13 mouse cellular contexts compared by ENCODE assay signal in the genomic region with DNA sequence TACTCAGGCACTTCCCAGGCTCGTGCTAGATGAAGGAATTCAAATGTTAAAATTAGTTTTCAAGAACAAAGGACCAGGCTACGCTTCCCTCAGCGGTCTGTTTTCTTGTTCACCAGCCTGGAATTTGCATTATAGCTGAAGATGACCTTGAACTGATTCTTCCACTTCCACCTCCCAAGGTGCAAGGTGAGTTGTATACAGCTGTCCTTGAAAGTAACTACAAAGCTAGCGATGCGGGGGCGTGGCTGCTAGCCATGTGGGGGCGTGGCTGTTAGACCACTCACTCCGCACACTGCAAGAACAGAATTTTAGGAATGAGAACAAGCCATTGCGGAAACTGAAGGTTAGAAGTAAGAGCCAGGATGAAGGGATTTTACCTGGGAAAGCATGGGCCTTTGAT. TPM values are rescaled to one million over a fixed set of nuclear protein-coding genes. Genes with fewer than 3 reads are reported as not detected.
DNase-seq lines count a peak whose midpoint lies in the region; ATAC-seq and TF ChIP-seq lines count a peak whose summit lies in the region.
"Had no signal": no experiment of that assay in that cellular context is flagged by ENCODE, and none has a peak within 500 bp of the region (broad histone marks: within the 10 kb centered on the region; RNA-seq: fewer than 3 reads in every experiment).

No protein-coding gene starts in this region.

- H3K27ac ChIP-seq in forebrain, embryonic 10.5 days, result no peak overlapping the region
- no peak overlapping the region for H3K27ac ChIP-seq in forebrain, postnatal 0 days (ENCODE audit: low read depth, low read length)
- no peak overlapping the region for H3K27ac ChIP-seq in kidney, embryonic 16.5 days (ENCODE audit: low read length)
- H3K27ac ChIP-seq: macrophage; stomach, embryonic 15.5 days had no signal

- peaks cover 70% of the 10 kb centered on the region for H3K27me3 ChIP-seq in forebrain, embryonic 10.5 days (ENCODE audit: poor library complexity, severe bottlenecking)
- H3K27me3 ChIP-seq in forebrain, postnatal 0 days (ENCODE audit: insufficient read depth, low read length), result peaks cover 26% of the 10 kb centered on the region; the same call in 1 of the 2 replicates
- H3K27me3 ChIP-seq in kidney, embryonic 16.5 days (ENCODE audit: insufficient read depth, low read length), result peaks cover 22% of the 10 kb centered on the region

- TF ChIP-seq CTCF in forebrain, postnatal 0 days (IDR thresholded peaks at IDR 0.05; ENCODE audit: low read depth), result no peak

- peaks cover 17% of the 10 kb centered on the region for H3K4me1 ChIP-seq in forebrain, embryonic 10.5 days
- no peaks in the 10 kb centered on the region for H3K4me1 ChIP-seq in forebrain, postnatal 0 days (ENCODE audit: insufficient read depth)
- H3K4me1 ChIP-seq in kidney, embryonic 16.5 days (ENCODE audit: insufficient read depth, low read length), result no peaks in the 10 kb centered on the region; the same call in 1 of the 2 replicates

- H3K36me3 ChIP-seq in forebrain, embryonic 10.5 days (replicated peaks), result no peaks in the 10 kb centered on the region
- no peaks in the 10 kb centered on the region for H3K36me3 ChIP-seq in forebrain, postnatal 0 days (ENCODE audit: insufficient read depth)
- H3K36me3 ChIP-seq in kidney, embryonic 16.5 days (ENCODE audit: insufficient read depth, low read length), result no peaks in the 10 kb centered on the region
- H3K36me3 ChIP-seq: stomach, embryonic 15.5 days had no signal

- H3K9me3 ChIP-seq in forebrain, embryonic 10.5 days, result no peaks in the 10 kb centered on the region
- H3K9me3 ChIP-seq in forebrain, postnatal 0 days (ENCODE audit: low read length), result no peaks in the 10 kb centered on the region
- H3K9me3 ChIP-seq in kidney, embryonic 16.5 days (ENCODE audit: low read length), result no peaks in the 10 kb centered on the region
- H3K9me3 ChIP-seq: stomach, embryonic 15.5 days had no signal

- H3K4me3 ChIP-seq in forebrain, embryonic 10.5 days, result no peak overlapping the region
- H3K4me3 ChIP-seq in forebrain, postnatal 0 days (ENCODE audit: low read depth, low read length), result no peak overlapping the region
- H3K4me3 ChIP-seq in kidney, embryonic 16.5 days (ENCODE audit: low read length), result no peak overlapping the region
- H3K4me3 ChIP-seq: stomach, embryonic 15.5 days had no signal

- WGBS in forebrain, embryonic 10.5 days, result 5% methylated on average over 9 of the region's 9 CpGs
- 12% methylated on average over 9 of the region's 9 CpGs for WGBS in forebrain, postnatal 0 days
- WGBS in kidney, embryonic 16.5 days, result 11% methylated on average over 9 of the region's 9 CpGs

- ATAC-seq in forebrain, postnatal 0 days, result no peak
- no peak for ATAC-seq in kidney, embryonic 16.5 days (ENCODE audit: low FRiP score, low TSS enrichment)
- ATAC-seq: activated CD4-positive, CD25-positive, alpha-beta regulatory T cell, adult 4 months had no signal

- peak; percentile 23 for DNase-seq in forebrain, embryonic 10.5 days (ENCODE audit: extremely low spot score, low spot score)
- DNase-seq in forebrain, postnatal 0 days, result no peak
- no peak for DNase-seq in kidney, adult 18-20 months
- peak; percentile 37 for DNase-seq in embryo, embryonic 9.5 days (ENCODE audit: extremely low spot score)
- peak; percentile 5 to 27 for DNase-seq in lung, postnatal 4 days
- no peak for DNase-seq in right cerebral cortex, postnatal 14 days
- DNase-seq in right cerebral cortex, postnatal 36 days (ENCODE audit: low spot score in 2 of 2), result no peak
- DNase-seq: cerebellum, adult 9-10 months had no signal

- no peak overlapping the region for H3K9ac ChIP-seq in forebrain, postnatal 0 days
- H3K9ac ChIP-seq in kidney, embryonic 16.5 days (replicated peaks; ENCODE audit: low read length), result no peak overlapping the region
- H3K9ac ChIP-seq: stomach, embryonic 15.5 days had no signal

- no peak overlapping the region for H3K4me2 ChIP-seq in forebrain, postnatal 0 days (ENCODE audit: low read depth)
- 0 out of 2 replicates have a peak overlapping the region, but pooled peaks have one; percentile 14 for H3K4me2 ChIP-seq in kidney, embryonic 16.5 days (replicated peaks; ENCODE audit: low read depth, low read length)
- H3K4me2 ChIP-seq: stomach, embryonic 15.5 days had no signal

RNA-seq across cellular contexts. Expression of a gene that starts 1.2 kb away (rescaled TPM):
- not detected in 2 replicates for polyA plus RNA-seq in forebrain, embryonic 10.5 days (2016; fragmentation: Nextera tagmentation; extraction: Ambion mirVana)
- not detected in 2 replicates for total RNA-seq in forebrain, postnatal 0 days (2014; rRNA removed)
- not detected in 2 replicates for polyA plus RNA-seq in forebrain, postnatal 0 days (2015; fragmentation: Nextera tagmentation; extraction: Ambion mirVana)
- polyA plus RNA-seq in kidney, embryonic 16.5 days (2015; fragmentation: Nextera tagmentation; extraction: Ambion mirVana), result 0.26 and 0.39 TPM in 2 replicates
- total RNA-seq: neutrophil, adult 5-6 weeks had no signal
- polyA plus RNA-seq: activated CD4-positive, CD25-positive, alpha-beta regulatory T cell, adult 4 months; macrophage had no signal

RNA-seq across cellular contexts. Expression of a gene that starts 53.8 kb away (rescaled TPM):
- 22.8 and 23.6 TPM in 2 replicates for polyA plus RNA-seq in forebrain, embryonic 10.5 days (2016; fragmentation: Nextera tagmentation; extraction: Ambion mirVana)
- total RNA-seq in forebrain, postnatal 0 days (2014; rRNA removed), result 19.0 and 29.0 TPM in 2 replicates
- 11.4 and 11.8 TPM in 2 replicates for polyA plus RNA-seq in forebrain, postnatal 0 days (2015; fragmentation: Nextera tagmentation; extraction: Ambion mirVana)
- polyA plus RNA-seq in kidney, embryonic 16.5 days (2015; fragmentation: Nextera tagmentation; extraction: Ambion mirVana), result 44.8 and 50.0 TPM in 2 replicates
- total RNA-seq: neutrophil, adult 5-6 weeks had no signal
- polyA plus RNA-seq: macrophage had no signal

Comparison
In these comparisons a context has a peak if more than half of its experiments do, and no peak if none do; other contexts are left out.
1. DNase-seq: peak in forebrain, embryonic 10.5 days (single experiment), embryo, embryonic 9.5 days (single experiment) and lung, postnatal 4 days (2 of 2); none in forebrain, postnatal 0 days (single experiment), kidney, adult 18-20 months (single experiment), right cerebral cortex, postnatal 14 days (single experiment) and right cerebral cortex, postnatal 36 days (0 of 2).